Mouse (Mus musculus) left cerebral cortex, postnatal 14 days (tissue): ENCODE data around the gene Schip1. TPM values are rescaled to one million over a fixed set of nuclear protein-coding genes. Genes with fewer than 3 reads are reported as not detected.

Experiments used
- DNase-seq, 2 experiments: peaks; one replicate each; pipeline ENCODE4 v3.0.0; 2021 to 2022; ENCODE audit warnings: low spot score in 2 of 2, mixed read lengths in 1 of 2
- intact Hi-C: fragments of 180-260 bp; cut with DNase I; formaldehyde crosslinking; loops from one replicate; pipeline ENCODE4 v1.15.1; 2025
- total RNA-seq, 2 experiments: library from RNA; stranded (reverse); gene quantifications; 2 replicates each; pipeline ENCODE4 v1.2.3; 2021

The Schip1 gene
- total RNA-seq, 2 experiments from 2014 or later = 254 to 269 TPM

GRCm38 (mm10) chr3:68492513-68492912 lies 427.9 kb downstream of the Schip1 start:
- intact Hi-C loops = loop anchor here (5.0 kb wide), 1 partner anchor 435 kb away; no protein-coding TSS in a partner anchor
- DNase-seq = no peak

GRCm38 (mm10) chr3:68493170-68493585 lies 428.6 kb downstream of the Schip1 start:
- intact Hi-C loops = loop anchor here (5.0 kb wide), 1 partner anchor 436 kb away; no protein-coding TSS in a partner anchor
- no peak for DNase-seq

GRCm38 (mm10) chr3:68493586-68494295 lies 429.1 kb downstream of the Schip1 start:
- intact Hi-C loops = loop anchor here (2.0 to 5.0 kb wide), 2 partner anchors 49 to 436 kb away; no protein-coding TSS in a partner anchor

GRCm38 (mm10) chr3:68494296-68495095 lies 429.9 kb downstream of the Schip1 start:
- DNase-seq = peak in 1 of 2 experiments; percentile 24

More at GRCm38 (mm10) chr3:68493586-68494295, 429.1 kb downstream of the Schip1 start:
- peak in 1 of 2 experiments; percentile 75 for DNase-seq

GRCm38 (mm10) chr3:68495096-68495735 lies 430.6 kb downstream of the Schip1 start:
- intact Hi-C loops = loop anchor here (2.0 kb wide), 1 partner anchor 48 kb away; no protein-coding TSS in a partner anchor
- DNase-seq = peak in 1 of 2 experiments; percentile 56

More at GRCm38 (mm10) chr3:68494296-68495095, 429.9 kb downstream of the Schip1 start:
- intact Hi-C loops = loop anchor here (2.0 to 5.0 kb wide), 2 partner anchors 48 to 437 kb away; no protein-coding TSS in a partner anchor

- DNase-seq = peak in 1 of 2 experiments; percentile 18
- intact Hi-C loops = loop anchor here (2.0 kb wide), 1 partner anchor 47 kb away; no protein-coding TSS in a partner anchor
Observed at GRCm38 (mm10) chr3:68495736-68496242, 431.2 kb downstream of the Schip1 start.

- no peak for DNase-seq
- intact Hi-C loops = no loop called here
Observed at GRCm38 (mm10) chr3:68496513-68496912, 431.9 kb downstream of the Schip1 start.

- no peak for DNase-seq
- intact Hi-C loops = no loop called here
Observed at GRCm38 (mm10) chr3:68499532-68500152, 435.0 kb downstream of the Schip1 start.

- intact Hi-C loops = no loop called here
- DNase-seq = no peak
Observed at GRCm38 (mm10) chr3:68504838-68505237, 440.2 kb downstream of the Schip1 start.

GRCm38 (mm10) chr3:68506769-68507318 lies 442.2 kb downstream of the Schip1 start:
- intact Hi-C loops = no loop called here
- DNase-seq = no peak

GRCm38 (mm10) chr3:68508629-68509028 lies 444.0 kb downstream of the Schip1 start:
- no peak for DNase-seq
- intact Hi-C loops = no loop called here

GRCm38 (mm10) chr3:68510872-68511271 lies 446.3 kb downstream of the Schip1 start:
- intact Hi-C loops = no loop called here
- no peak for DNase-seq

GRCm38 (mm10) chr3:68511744-68512143 lies 447.1 kb downstream of the Schip1 start:
- intact Hi-C loops = no loop called here
- no peak for DNase-seq

- intact Hi-C loops = no loop called here
Observed at GRCm38 (mm10) chr3:68512327-68512726, 447.7 kb downstream of the Schip1 start.

GRCm38 (mm10) chr3:68513340-68514119 lies 448.9 kb downstream of the Schip1 start:
- DNase-seq = no peak
- intact Hi-C loops = no loop called here

More at GRCm38 (mm10) chr3:68512327-68512726, 447.7 kb downstream of the Schip1 start:
- no peak for DNase-seq

GRCm38 (mm10) chr3:68514120-68514497 lies 449.5 kb downstream of the Schip1 start:
- DNase-seq = no peak
- intact Hi-C loops = no loop called here

GRCm38 (mm10) chr3:68514717-68515116 lies 450.1 kb downstream of the Schip1 start:
- intact Hi-C loops = no loop called here
- DNase-seq = no peak
